Mouse (Mus musculus) liver, embryonic 12.5 days (tissue): Measurements from ENCODE around the gene Adam15. TPM values are rescaled to one million over a fixed set of nuclear protein-coding genes. Genes with fewer than 3 reads are reported as not detected.

Experiments used
- ATAC-seq: fragments of 200-750 bp; cut with Nextera tagmentation; 2 replicates; pipeline ENCODE4 v1.8.0; 2017; ENCODE audit warnings: moderate number of reproducible peaks, mild to moderate bottlenecking, moderate library complexity
- H3K27ac ChIP-seq: fragments of 300-500 bp; sonication (generic); 2 replicates; pipeline ENCODE4 v1.5.1; 2016; ENCODE audit warnings: mild to moderate bottlenecking
- H3K27me3 ChIP-seq: fragments of 300-500 bp; sonication (generic); replicated peaks from 2 replicates; pipeline ENCODE4 v1.6.1; 2016; ENCODE audit warnings: mild to moderate bottlenecking, moderate library complexity
- H3K36me3 ChIP-seq: fragments of 300-500 bp; sonication (generic); 2 replicates; pipeline ENCODE4 v1.6.1; 2016; ENCODE audit warnings: mild to moderate bottlenecking, moderate library complexity
- H3K4me1 ChIP-seq: fragments of 300-500 bp; sonication (generic); 2 replicates; pipeline ENCODE4 v1.6.1; 2016
- H3K4me2 ChIP-seq: fragments of 300-500 bp; sonication (generic); 2 replicates; pipeline ENCODE4 v1.6.1; 2016; ENCODE audit warnings: mild to moderate bottlenecking, moderate library complexity
- H3K4me3 ChIP-seq: fragments of 300-500 bp; sonication (generic); 2 replicates; pipeline ENCODE4 v1.5.1; 2016; ENCODE audit warnings: mild to moderate bottlenecking, moderate library complexity
- H3K9ac ChIP-seq: fragments of 300-500 bp; sonication (generic); 2 replicates; pipeline ENCODE4 v1.6.1; 2016; ENCODE audit warnings: mild to moderate bottlenecking, moderate library complexity
- H3K9me3 ChIP-seq: fragments of 300-500 bp; sonication (generic); replicated peaks from 2 replicates; pipeline ENCODE4 v1.6.1; 2016; ENCODE audit warnings: mild to moderate bottlenecking, moderate library complexity
- WGBS: fragments of 180-500 bp; shearing (Covaris S2); methylation state at CpG from one replicate; pipeline ENCODE4 v1.1.7; 2016; ENCODE audit not compliant: insufficient replicate concordance; 5-methylcytosine and 5-hydroxymethylcytosine counted together
- polyA plus RNA-seq: library from polyadenylated mRNA; unstranded; fragments of >200 nt; fragmentation: Nextera tagmentation; extraction: Ambion mirVana; gene quantifications from 2 replicates; pipeline ENCODE4 v1.2.1, GENCODE M21; 2016

Gene Adam15
- polyA plus RNA-seq, 1 experiment from 2014 or later: 14.5 TPM

- WGBS: 11% methylated on average over 11 of the region's 11 CpGs
- Histone ChIP-seq H3K27ac (no peak overlapping the region), H3K4me3 (0 out of 2 replicates have a peak overlapping the region, but pooled peaks have one; percentile 8), H3K4me2 (peak overlapping the region; percentile 41), H3K27me3 (peaks cover 43% of the 10 kb centered on the region), H3K9ac (no peak overlapping the region), H3K36me3 (no peaks in the 10 kb centered on the region), H3K9me3 (no peaks in the 10 kb centered on the region), H3K4me1 (peaks cover 20% of the 10 kb centered on the region)
- no peak; the same call in 1 of the 2 replicates for ATAC-seq
Measured at GRCm38 (mm10) chr3:89340465-89340864, 9.3 kb downstream of the Adam15 start.

GRCm38 (mm10) chr3:89339416-89339815, 10.4 kb downstream of the Adam15 start:
- Histone ChIP-seq H3K9me3 (no peaks in the 10 kb centered on the region), H3K9ac (no peak overlapping the region), H3K4me3 (no peak overlapping the region), H3K27me3 (peaks cover 53% of the 10 kb centered on the region), H3K4me2 (no peak overlapping the region), H3K4me1 (peaks cover 20% of the 10 kb centered on the region), H3K27ac (no peak overlapping the region), H3K36me3 (no peaks in the 10 kb centered on the region)
- no peak for ATAC-seq
- WGBS: 29% methylated on average over 8 of the region's 8 CpGs

- H3K27me3 ChIP-seq: peaks cover 66% of the 10 kb centered on the region
- no peaks in the 10 kb centered on the region for H3K9me3 ChIP-seq
- H3K9ac ChIP-seq: peak within 1 kb of the TSS; percentile 65
- WGBS: 2% methylated on average over 44 of the region's 44 CpGs
- peak within 1 kb of the TSS; percentile 85 for H3K4me2 ChIP-seq
- peaks cover 20% of the 10 kb centered on the region for H3K4me1 ChIP-seq
- peak within 1 kb of the TSS; percentile 62 for H3K4me3 ChIP-seq
- H3K36me3 ChIP-seq: no peaks in the 10 kb centered on the region
- H3K27ac ChIP-seq: no peak within 1 kb of the TSS
- peak; percentile 68 for ATAC-seq
Measured at GRCm38 (mm10) chr3:89337721-89338578, 11.8 kb downstream of the Adam15 start, which contains the start of gene Efna4. Efna4 (minus strand) TSS chr3:89338028.

GRCm38 (mm10) chr3:89337062-89337720, 12.6 kb downstream of the Adam15 start:
- peaks cover 74% of the 10 kb centered on the region for H3K27me3 ChIP-seq
- peak overlapping the region; percentile 85 for H3K4me2 ChIP-seq
- WGBS: 2% methylated on average over 21 of the region's 21 CpGs
- H3K9ac ChIP-seq: peak overlapping the region; percentile 65
- H3K9me3 ChIP-seq: no peaks in the 10 kb centered on the region
- ATAC-seq: no peak; the same call in 1 of the 2 replicates
- H3K4me3 ChIP-seq: peak overlapping the region; percentile 62
- no peaks in the 10 kb centered on the region for H3K36me3 ChIP-seq
- no peak overlapping the region for H3K27ac ChIP-seq
- H3K4me1 ChIP-seq: peaks cover 23% of the 10 kb centered on the region

- H3K4me2 ChIP-seq: peak overlapping the region; percentile 85
- no peak overlapping the region for H3K27ac ChIP-seq
- H3K27me3 ChIP-seq: peaks cover 80% of the 10 kb centered on the region
- H3K9ac ChIP-seq: no peak overlapping the region
- peaks cover 23% of the 10 kb centered on the region for H3K4me1 ChIP-seq
- no peaks in the 10 kb centered on the region for H3K36me3 ChIP-seq
- no peak overlapping the region for H3K4me3 ChIP-seq
- 26% methylated on average over 6 of the region's 6 CpGs for WGBS
- ATAC-seq: no peak
- no peaks in the 10 kb centered on the region for H3K9me3 ChIP-seq
Measured at GRCm38 (mm10) chr3:89336529-89336928, 13.3 kb downstream of the Adam15 start.

GRCm38 (mm10) chr3:89333053-89333452, 16.7 kb downstream of the Adam15 start:
- WGBS: 78% methylated on average over 11 of the region's 11 CpGs
- Histone ChIP-seq H3K9me3 (no peaks in the 10 kb centered on the region), H3K27me3 (peaks cover 91% of the 10 kb centered on the region), H3K36me3 (no peaks in the 10 kb centered on the region), H3K27ac (no peak overlapping the region), H3K9ac (no peak overlapping the region), H3K4me3 (no peak overlapping the region), H3K4me1 (peaks cover 23% of the 10 kb centered on the region), H3K4me2 (no peak overlapping the region)
- no peak for ATAC-seq

GRCm38 (mm10) chr3:89332476-89332875, 17.3 kb downstream of the Adam15 start:
- no peak overlapping the region for H3K4me2 ChIP-seq
- peaks cover 18% of the 10 kb centered on the region for H3K4me1 ChIP-seq
- H3K4me3 ChIP-seq: no peak overlapping the region
- peaks cover 91% of the 10 kb centered on the region for H3K27me3 ChIP-seq
- no peak overlapping the region for H3K27ac ChIP-seq
- WGBS: 56% methylated on average over 12 of the region's 12 CpGs
- H3K36me3 ChIP-seq: no peaks in the 10 kb centered on the region
- ATAC-seq: no peak
- no peaks in the 10 kb centered on the region for H3K9me3 ChIP-seq
- H3K9ac ChIP-seq: no peak overlapping the region

GRCm38 (mm10) chr3:89332013-89332412, 17.8 kb downstream of the Adam15 start:
- H3K4me3 ChIP-seq: no peak overlapping the region
- peaks cover 91% of the 10 kb centered on the region for H3K27me3 ChIP-seq
- H3K4me2 ChIP-seq: no peak overlapping the region
- ATAC-seq: no peak
- H3K9ac ChIP-seq: no peak overlapping the region
- H3K36me3 ChIP-seq: no peaks in the 10 kb centered on the region
- no peaks in the 10 kb centered on the region for H3K9me3 ChIP-seq
- H3K27ac ChIP-seq: no peak overlapping the region
- H3K4me1 ChIP-seq: peaks cover 13% of the 10 kb centered on the region; the same call in 1 of the 2 replicates
- WGBS: 53% methylated on average over 10 of the region's 10 CpGs

GRCm38 (mm10) chr3:89331561-89331960, 18.2 kb downstream of the Adam15 start:
- Histone ChIP-seq H3K9me3 (no peaks in the 10 kb centered on the region), H3K27ac (no peak overlapping the region), H3K27me3 (peaks cover 91% of the 10 kb centered on the region), H3K4me2 (no peak overlapping the region), H3K36me3 (no peaks in the 10 kb centered on the region), H3K4me3 (no peak overlapping the region), H3K4me1 (0 out of 2 replicates have a peak, but pooled peaks cover 10% of the 10 kb centered on the region), H3K9ac (no peak overlapping the region)
- WGBS: 52% methylated on average over 13 of the region's 13 CpGs
- no peak for ATAC-seq

- H3K4me2 ChIP-seq: no peak overlapping the region
- no peak overlapping the region for H3K27ac ChIP-seq
- no peak overlapping the region for H3K9ac ChIP-seq
- 22% methylated on average over 10 of the region's 10 CpGs for WGBS
- no peaks in the 10 kb centered on the region for H3K9me3 ChIP-seq
- peaks cover 91% of the 10 kb centered on the region for H3K27me3 ChIP-seq
- no peak overlapping the region for H3K4me3 ChIP-seq
- H3K4me1 ChIP-seq: 0 out of 2 replicates have a peak, but pooled peaks cover 7% of the 10 kb centered on the region
- no peaks in the 10 kb centered on the region for H3K36me3 ChIP-seq
- ATAC-seq: no peak
Measured at GRCm38 (mm10) chr3:89330948-89331347, 18.8 kb downstream of the Adam15 start.

- H3K27me3 ChIP-seq: peaks cover 93% of the 10 kb centered on the region
- no peak overlapping the region for H3K4me2 ChIP-seq
- 0 out of 2 replicates have a peak, but pooled peaks cover 7% of the 10 kb centered on the region for H3K4me1 ChIP-seq
- no peaks in the 10 kb centered on the region for H3K36me3 ChIP-seq
- no peak overlapping the region for H3K4me3 ChIP-seq
- H3K27ac ChIP-seq: no peak overlapping the region
- no peaks in the 10 kb centered on the region for H3K9me3 ChIP-seq
- ATAC-seq: no peak
- 48% methylated on average over 3 of the region's 3 CpGs for WGBS
- H3K9ac ChIP-seq: no peak overlapping the region
Measured at GRCm38 (mm10) chr3:89330346-89330745, 19.4 kb downstream of the Adam15 start.

- 19% methylated on average over 4 of the region's 4 CpGs for WGBS
- 0 out of 2 replicates have a peak, but pooled peaks cover 7% of the 10 kb centered on the region for H3K4me1 ChIP-seq
- ATAC-seq: no peak
- H3K4me3 ChIP-seq: no peak overlapping the region
- peaks cover 91% of the 10 kb centered on the region for H3K27me3 ChIP-seq
- no peak overlapping the region for H3K27ac ChIP-seq
- H3K9ac ChIP-seq: no peak overlapping the region
- no peaks in the 10 kb centered on the region for H3K36me3 ChIP-seq
- H3K4me2 ChIP-seq: no peak overlapping the region
- H3K9me3 ChIP-seq: no peaks in the 10 kb centered on the region
Measured at GRCm38 (mm10) chr3:89328623-89329022, 21.2 kb downstream of the Adam15 start.
